Mouse (Mus musculus) layer of hippocampus, adult 11-12 months (tissue): Measurements from ENCODE around the gene Det1.

Source experiments
- DNase-seq: peaks from one replicate; pipeline ENCODE4 v3.0.0; 2022; ENCODE audit warnings: low spot score

Det1 gene

GRCm38 (mm10) chr7:78782639-78783581 is 64.2 kb downstream of the Det1 start, which contains the start of the genes Mrps11 and Mrpl46:
Gene Mrps11 (plus strand): TSS chr7:78783119.
Gene Mrpl46 (minus strand): TSS chr7:78783531.
- DNase-seq = peak; percentile 88

GRCm38 (mm10) chr7:78778741-78779140 is 68.3 kb downstream of the Det1 start:
- DNase-seq = no peak
